Mouse (Mus musculus): Measurements from ENCODE around the gene Arhgap35.

DNA sequence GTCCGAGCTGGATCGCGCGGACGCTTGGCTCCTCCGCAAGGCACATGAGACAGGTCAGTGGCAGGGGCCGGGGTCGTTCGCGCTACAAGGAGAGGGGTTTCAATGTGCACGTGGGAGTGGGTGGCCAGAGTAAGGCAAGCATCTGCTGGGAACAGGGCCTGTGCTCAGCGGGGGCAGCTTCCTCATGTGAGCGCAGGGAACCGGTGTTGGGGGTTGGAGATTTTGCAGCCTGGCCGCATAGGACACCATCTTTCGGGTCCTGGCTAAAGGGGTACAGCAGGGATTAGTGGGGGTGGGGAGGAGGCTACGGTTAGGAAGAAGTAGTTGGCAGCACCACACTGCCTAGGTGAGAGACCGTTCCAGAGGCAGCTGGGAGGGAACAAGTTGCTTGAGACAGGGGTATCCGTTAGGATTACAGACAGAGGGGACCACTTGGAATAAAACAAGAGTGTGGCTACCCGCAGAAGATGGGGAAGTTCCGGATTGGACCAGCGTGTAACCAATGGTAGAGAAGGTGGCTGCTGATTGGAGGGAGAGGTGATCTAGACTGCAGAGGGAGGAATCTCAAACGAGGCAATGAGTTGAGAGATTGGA lies 161.6 kb downstream of the Arhgap35 start:
- TF ChIP-seq CTCF (conservative IDR thresholded peaks at IDR 0.05; ENCODE audit: low read length) (no peak), POU5F1 (IDR thresholded peaks at IDR 0.05; ENCODE audit: borderline replicate concordance, low read length) (no peak)

Data from E14TG2a.4 (cell line).